Mouse (Mus musculus) limb, embryonic 11.5 days (tissue): ENCODE data around the gene B4galt5. TPM values are rescaled to one million over a fixed set of nuclear protein-coding genes. Genes with fewer than 3 reads are reported as not detected.

Source experiments
- ATAC-seq: fragments of 200-750 bp; cut with Nextera tagmentation; 2 replicates; pipeline ENCODE4 v1.8.0; 2017; ENCODE audit warnings: low read depth; ENCODE audit not compliant: insufficient number of reproducible peaks, low FRiP score, low TSS enrichment
- DNase-seq: peaks from one replicate; pipeline ENCODE4 v3.0.0-alpha.2; 2015; ENCODE audit warnings: low spot score
- H3K27ac ChIP-seq: fragments of 300-500 bp; sonication (generic); replicated peaks from 2 replicates; pipeline ENCODE4 v1.5.1; 2014; ENCODE audit warnings: low read depth, mild to moderate bottlenecking, low read length
- H3K27me3 ChIP-seq: fragments of 300-500 bp; sonication (generic); 2 replicates; pipeline ENCODE4 v1.6.1; 2014; ENCODE audit warnings: mild to moderate bottlenecking, low read length, mixed read lengths; ENCODE audit not compliant: control insufficient read depth, insufficient read depth
- H3K36me3 ChIP-seq: fragments of 300-500 bp; sonication (generic); 2 replicates; pipeline ENCODE4 v1.6.1; 2014; ENCODE audit warnings: mild to moderate bottlenecking, low read length, moderate library complexity, mixed read lengths; ENCODE audit not compliant: control insufficient read depth, insufficient read depth
- H3K4me1 ChIP-seq: fragments of 300-500 bp; sonication (generic); 2 replicates; pipeline ENCODE4 v1.6.1; 2014; ENCODE audit warnings: low read length, mixed read lengths; ENCODE audit not compliant: control insufficient read depth, insufficient read depth
- H3K4me2 ChIP-seq: fragments of 300-500 bp; sonication (generic); 2 replicates; pipeline ENCODE4 v1.6.1; 2014; ENCODE audit warnings: low read depth, mild to moderate bottlenecking, moderate library complexity; ENCODE audit not compliant: severe bottlenecking
- H3K4me3 ChIP-seq: fragments of 300-500 bp; sonication (generic); 2 replicates; pipeline ENCODE4 v1.5.1; 2014; ENCODE audit warnings: low read depth, low read length
- H3K9ac ChIP-seq: fragments of 300-500 bp; sonication (generic); 2 replicates; pipeline ENCODE4 v1.6.1; 2014; ENCODE audit warnings: mild to moderate bottlenecking, low read length
- H3K9me3 ChIP-seq: fragments of 300-500 bp; sonication (generic); 2 replicates; pipeline ENCODE4 v1.6.1; 2016; ENCODE audit warnings: low read length; ENCODE audit not compliant: control insufficient read depth
- WGBS: fragments of 180-500 bp; shearing (Covaris S2); extraction: QIAGEN DNeasy Blood & Tissue Kit; methylation state at CpG from one replicate; pipeline ENCODE4 v1.1.7; 2014; 5-methylcytosine and 5-hydroxymethylcytosine counted together
- polyA plus RNA-seq: library from polyadenylated mRNA; unstranded; fragments of >200 nt; fragmentation: Nextera tagmentation; extraction: Ambion mirVana; gene quantifications from 2 replicates; pipeline ENCODE4 v1.2.1, GENCODE M21; 2014

Gene B4galt5
- polyA plus RNA-seq, 1 experiment from 2014 or later = 15.9 TPM

GRCm38 (mm10) chr2:167380615-167381285, 31.8 kb upstream of the B4galt5 start:
- Histone ChIP-seq H3K4me1 (no peaks in the 10 kb centered on the region), H3K27me3 (no peaks in the 10 kb centered on the region), H3K9me3 (no peaks in the 10 kb centered on the region), H3K9ac (no peak overlapping the region), H3K27ac (no peak overlapping the region), H3K4me3 (no peak overlapping the region), H3K36me3 (no peaks in the 10 kb centered on the region), H3K4me2 (no peak overlapping the region)
- ATAC-seq (no peak), DNase-seq (no peak)
- WGBS = 75% methylated on average over 7 of the region's 7 CpGs

- no peak for DNase-seq
- Histone ChIP-seq H3K36me3 (no peaks in the 10 kb centered on the region), H3K4me1 (no peaks in the 10 kb centered on the region), H3K9ac (no peak overlapping the region), H3K4me3 (no peak overlapping the region), H3K4me2 (no peak overlapping the region), H3K27me3 (no peaks in the 10 kb centered on the region), H3K27ac (no peak overlapping the region), H3K9me3 (no peaks in the 10 kb centered on the region)
- WGBS = 25% methylated on average over 4 of the region's 4 CpGs
- no peak for ATAC-seq
These were observed 30.0 kb upstream of the B4galt5 start for GRCm38 (mm10) chr2:167378972-167379371.

DNA sequence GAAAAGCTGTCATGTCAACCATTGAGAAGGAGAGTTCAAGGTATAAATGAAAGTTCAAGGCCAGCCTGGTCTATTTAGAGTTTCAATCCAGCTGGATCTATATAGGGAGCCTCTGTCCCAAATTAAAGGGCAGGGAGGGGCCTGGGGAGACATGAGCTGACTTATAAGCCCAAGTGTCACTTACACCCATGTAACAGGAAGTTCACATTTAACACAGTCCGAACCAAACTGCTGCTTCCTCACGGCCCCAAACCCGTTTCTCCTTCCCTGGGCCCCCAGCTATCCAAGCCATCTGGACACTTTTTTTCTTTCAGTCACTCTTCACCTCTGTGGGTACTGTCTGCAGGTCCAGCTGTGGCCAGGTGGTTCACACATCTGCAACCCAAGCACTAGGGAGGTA, 28.7 kb upstream of the B4galt5 start:
- Histone ChIP-seq H3K36me3 (no peaks in the 10 kb centered on the region), H3K4me1 (no peaks in the 10 kb centered on the region), H3K4me2 (no peak overlapping the region), H3K9me3 (no peaks in the 10 kb centered on the region), H3K9ac (no peak overlapping the region), H3K27me3 (no peaks in the 10 kb centered on the region), H3K4me3 (no peak overlapping the region), H3K27ac (no peak overlapping the region)
- DNase-seq = no peak
- no peak for ATAC-seq
- WGBS = 30% methylated on average over 3 of the region's 3 CpGs

DNA sequence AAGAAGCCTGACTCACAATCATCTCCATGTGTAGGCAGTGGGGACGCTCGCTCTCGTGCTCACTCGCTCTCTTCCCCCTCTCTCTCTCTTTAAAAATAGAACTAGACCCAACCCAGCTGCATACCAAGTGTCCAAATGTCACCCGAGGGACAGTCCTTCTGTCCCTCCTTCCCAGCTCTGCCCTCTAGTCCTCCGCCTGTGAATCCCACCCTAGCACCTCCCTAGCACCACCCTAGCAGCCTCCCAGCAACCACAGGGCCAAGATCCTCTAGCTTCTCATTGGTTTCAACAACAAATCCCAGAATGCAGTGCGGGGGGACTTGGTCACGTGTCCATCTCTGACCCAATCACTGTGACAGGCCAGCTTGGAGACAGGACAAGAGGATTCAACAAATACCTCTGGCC, 27.2 kb upstream of the B4galt5 start:
- Histone ChIP-seq H3K36me3 (no peaks in the 10 kb centered on the region), H3K9ac (no peak overlapping the region), H3K27ac (no peak overlapping the region), H3K9me3 (no peaks in the 10 kb centered on the region), H3K27me3 (no peaks in the 10 kb centered on the region), H3K4me2 (no peak overlapping the region), H3K4me1 (no peaks in the 10 kb centered on the region), H3K4me3 (no peak overlapping the region)
- WGBS = 84% methylated on average over 8 of the region's 8 CpGs
- no peak for DNase-seq
- no peak for ATAC-seq

GRCm38 (mm10) chr2:167375688-167376087, 26.7 kb upstream of the B4galt5 start:
- no peak overlapping the region for H3K27ac ChIP-seq
- H3K36me3 ChIP-seq = no peaks in the 10 kb centered on the region

GRCm38 (mm10) chr2:167375135-167375534, 26.2 kb upstream of the B4galt5 start:
- H3K9me3 ChIP-seq = no peaks in the 10 kb centered on the region
- no peak overlapping the region for H3K27ac ChIP-seq
- H3K4me2 ChIP-seq = no peak overlapping the region
- H3K4me1 ChIP-seq = no peaks in the 10 kb centered on the region
- WGBS = 82% methylated on average over 9 of the region's 9 CpGs
- H3K4me3 ChIP-seq = no peak overlapping the region
- ATAC-seq (no peak), DNase-seq (no peak)
- H3K27me3 ChIP-seq = no peaks in the 10 kb centered on the region
- H3K36me3 ChIP-seq = no peaks in the 10 kb centered on the region
- H3K9ac ChIP-seq = no peak overlapping the region

More at GRCm38 (mm10) chr2:167375688-167376087, 26.7 kb upstream of the B4galt5 start:
- no peak overlapping the region for H3K4me3 ChIP-seq
- DNase-seq = no peak
- no peak overlapping the region for H3K4me2 ChIP-seq
- no peaks in the 10 kb centered on the region for H3K27me3 ChIP-seq
- no peak overlapping the region for H3K9ac ChIP-seq
- WGBS = 92% methylated on average over 5 of the region's 5 CpGs
- ATAC-seq = no peak
- H3K4me1 ChIP-seq = no peaks in the 10 kb centered on the region
- H3K9me3 ChIP-seq = no peaks in the 10 kb centered on the region

DNA sequence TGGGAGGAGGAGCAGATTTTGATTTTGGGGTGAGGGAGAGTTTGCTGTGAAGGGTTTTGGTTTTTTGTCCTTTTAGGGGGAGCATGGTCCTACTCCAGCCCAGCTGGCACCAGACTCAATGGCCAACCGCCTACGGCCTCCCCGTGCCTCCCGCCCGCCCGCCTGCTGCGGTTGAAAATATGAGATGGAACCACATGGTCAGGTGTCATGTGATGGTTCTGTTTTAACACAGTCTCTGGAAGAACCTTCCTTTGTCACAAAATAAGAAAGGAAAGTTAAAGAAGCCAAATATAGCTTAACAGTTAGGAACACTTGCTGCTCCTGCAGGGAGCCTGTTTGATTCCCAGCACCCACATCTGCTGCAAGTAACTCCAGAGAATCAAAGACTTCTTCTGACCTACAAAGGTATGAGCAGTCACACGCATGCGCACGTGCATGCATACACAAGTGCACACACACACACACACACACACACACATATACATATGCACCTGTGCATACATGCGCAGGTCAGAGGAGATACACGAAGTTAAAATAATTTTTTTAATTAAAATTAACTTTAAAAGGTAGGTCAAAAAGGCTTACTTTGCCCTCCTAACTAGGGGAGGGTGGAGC, 25.3 kb upstream of the B4galt5 start:
- no peak for ATAC-seq
- Histone ChIP-seq H3K4me2 (no peak overlapping the region), H3K4me1 (no peaks in the 10 kb centered on the region), H3K4me3 (no peak overlapping the region), H3K27me3 (no peaks in the 10 kb centered on the region), H3K9me3 (no peaks in the 10 kb centered on the region), H3K27ac (no peak overlapping the region), H3K9ac (no peak overlapping the region), H3K36me3 (no peaks in the 10 kb centered on the region)
- 93% methylated on average over 12 of the region's 12 CpGs for WGBS
- DNase-seq = no peak

DNA sequence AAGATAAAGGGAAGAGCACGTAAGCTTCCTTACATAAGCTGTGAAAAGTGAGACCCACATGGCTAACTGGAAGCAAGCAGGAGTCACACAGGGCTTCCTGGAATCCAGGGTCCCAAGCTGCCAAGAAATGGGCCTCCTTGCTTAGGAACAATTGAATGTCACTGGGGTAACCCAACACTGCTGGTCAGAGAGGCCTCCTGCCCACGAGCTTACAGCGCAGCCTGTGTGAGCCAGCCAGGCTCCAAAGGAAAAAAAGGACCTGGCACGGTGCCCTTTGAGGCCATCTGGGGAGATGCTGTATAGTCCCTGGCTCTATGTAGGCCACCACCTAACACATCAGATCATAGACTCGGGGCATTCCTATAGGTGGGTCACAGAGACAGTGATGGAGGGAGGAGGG, 24.3 kb upstream of the B4galt5 start:
- WGBS = 84% methylated on average over 5 of the region's 5 CpGs
- H3K4me3 ChIP-seq = no peak overlapping the region
- no peak overlapping the region for H3K27ac ChIP-seq
- no peak overlapping the region for H3K4me2 ChIP-seq
- no peaks in the 10 kb centered on the region for H3K9me3 ChIP-seq
- H3K36me3 ChIP-seq = no peaks in the 10 kb centered on the region
- no peak for ATAC-seq
- H3K9ac ChIP-seq = no peak overlapping the region
- no peak for DNase-seq
- no peaks in the 10 kb centered on the region for H3K27me3 ChIP-seq
- no peaks in the 10 kb centered on the region for H3K4me1 ChIP-seq

DNA sequence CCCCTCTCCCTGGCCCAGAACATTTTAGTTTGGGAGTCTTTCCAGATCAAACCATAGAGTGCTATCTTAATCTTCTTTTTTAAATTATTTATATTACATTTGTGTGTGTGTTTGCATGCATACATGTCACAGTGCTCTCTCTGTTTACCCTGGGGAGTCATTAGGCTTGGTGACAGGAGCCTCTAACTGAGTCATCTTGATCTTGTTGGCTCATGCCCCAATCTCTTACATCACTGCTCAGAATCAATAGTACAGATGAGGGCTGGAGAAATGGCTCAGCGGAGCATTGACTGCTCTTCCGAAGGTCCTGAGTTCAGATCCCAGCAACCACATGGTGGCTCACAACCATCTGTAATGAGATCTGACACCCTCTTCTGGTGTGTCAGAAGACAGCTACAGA, 22.5 kb upstream of the B4galt5 start:
- Histone ChIP-seq H3K9ac (no peak overlapping the region), H3K36me3 (no peaks in the 10 kb centered on the region), H3K27me3 (no peaks in the 10 kb centered on the region), H3K4me3 (no peak overlapping the region), H3K9me3 (no peaks in the 10 kb centered on the region), H3K27ac (no peak overlapping the region), H3K4me1 (no peaks in the 10 kb centered on the region), H3K4me2 (no peak overlapping the region)
- no peak for ATAC-seq
- no peak for DNase-seq
- WGBS = 92% methylated on average over 2 of the region's 2 CpGs
